Mouse (Mus musculus): ENCODE data around the gene Tet2. TPM values are rescaled to one million over a fixed set of nuclear protein-coding genes. Genes with fewer than 3 reads are reported as not detected.
"Not testable (repeated sequence)": the region's sequence is repeated elsewhere in the genome, so short reads cannot be mapped to it uniquely, and the experiment has no call there.

Gene Tet2
- polyA plus RNA-seq, 1 experiment, result 13.8 TPM

GRCm38 (mm10) chr3:133548613-133549012 is 3.7 kb upstream of the Tet2 start:
- DNase-seq (ENCODE audit: low read depth), result no peak

- no peak for DNase-seq (ENCODE audit: low read depth)
These were observed 1.9 kb upstream of the Tet2 start for GRCm38 (mm10) chr3:133546790-133547189.

GRCm38 (mm10) chr3:133545304-133545666 is 346 bp upstream of the Tet2 start:
- DNase-seq (ENCODE audit: low read depth), result no peak

GRCm38 (mm10) chr3:133544131-133544550 is 798 bp downstream of the Tet2 start:
- DNase-seq (ENCODE audit: low read depth), result no peak

- DNase-seq (ENCODE audit: low read depth), result no peak
These were observed 1.6 kb downstream of the Tet2 start for GRCm38 (mm10) chr3:133543101-133544020.

- no peak for DNase-seq (ENCODE audit: low read depth)
These were observed 2.9 kb downstream of the Tet2 start for GRCm38 (mm10) chr3:133542084-133542483.

- DNase-seq (ENCODE audit: low read depth), result no peak
These were observed 3.9 kb downstream of the Tet2 start for GRCm38 (mm10) chr3:133541000-133541399.

GRCm38 (mm10) chr3:133539991-133540390 is 4.9 kb downstream of the Tet2 start:
- no peak for DNase-seq (ENCODE audit: low read depth)

GRCm38 (mm10) chr3:133538499-133538898 is 6.4 kb downstream of the Tet2 start:
- DNase-seq (ENCODE audit: low read depth), result not testable (repeated sequence)

- no peak for DNase-seq (ENCODE audit: low read depth)
These were observed 9.3 kb downstream of the Tet2 start for GRCm38 (mm10) chr3:133535644-133536043.

- no peak for DNase-seq (ENCODE audit: low read depth)
These were observed 10.9 kb downstream of the Tet2 start for GRCm38 (mm10) chr3:133534066-133534465.

- no peak for DNase-seq (ENCODE audit: low read depth)
These were observed 11.5 kb downstream of the Tet2 start for GRCm38 (mm10) chr3:133533272-133533995.

GRCm38 (mm10) chr3:133532806-133533205 is 12.1 kb downstream of the Tet2 start:
- no peak for DNase-seq (ENCODE audit: low read depth)

GRCm38 (mm10) chr3:133532252-133532651 is 12.7 kb downstream of the Tet2 start:
- no peak for DNase-seq (ENCODE audit: low read depth)

GRCm38 (mm10) chr3:133531101-133531500 is 13.8 kb downstream of the Tet2 start:
- DNase-seq (ENCODE audit: low read depth), result no peak

- DNase-seq (ENCODE audit: low read depth), result no peak
These were observed 14.3 kb downstream of the Tet2 start for GRCm38 (mm10) chr3:133530664-133531063.

GRCm38 (mm10) chr3:133526119-133526723 is 18.7 kb downstream of the Tet2 start:
- DNase-seq (ENCODE audit: low read depth), result no peak

GRCm38 (mm10) chr3:133525578-133525977 is 19.4 kb downstream of the Tet2 start:
- no peak for DNase-seq (ENCODE audit: low read depth)

- DNase-seq (ENCODE audit: low read depth), result no peak
These were observed 20.4 kb downstream of the Tet2 start for GRCm38 (mm10) chr3:133524341-133525050.

- no peak for DNase-seq (ENCODE audit: low read depth)
These were observed 21.7 kb downstream of the Tet2 start for GRCm38 (mm10) chr3:133523191-133523590.

GRCm38 (mm10) chr3:133522289-133522688 is 22.6 kb downstream of the Tet2 start:
- DNase-seq (ENCODE audit: low read depth), result no peak

GRCm38 (mm10) chr3:133518801-133519200 is 26.1 kb downstream of the Tet2 start:
- no peak for DNase-seq (ENCODE audit: low read depth)
